Mouse (Mus musculus) G1E (cell line): ENCODE measurements at regions not wholly inside any gene's neighbourhood (a gene's known extent, or its start where the extent isn't known, plus 50 kb on each side); places are given as distances from the start of the nearest gene placed in this dataset.

Experiments
- CTCF ChIP-seq: IDR thresholded peaks from 2 replicates; pipeline ENCODE4 v1.5.1; 2012; ENCODE audit warnings: low read depth, low read length, inconsistent platforms, mixed read lengths
- GATA1 ChIP-seq: IDR thresholded peaks from 2 replicates; pipeline ENCODE4 v1.6.1; 2012; ENCODE audit warnings: borderline replicate concordance, low read length, inconsistent platforms, mixed read lengths
- POLR2AphosphoS5 ChIP-seq: IDR thresholded peaks from 2 replicates; pipeline ENCODE4 v1.6.1; 2012; ENCODE audit warnings: low read depth, low read length, inconsistent platforms; ENCODE audit not compliant: insufficient replicate concordance
- TAL1 ChIP-seq: conservative IDR thresholded peaks from 2 replicates; pipeline ENCODE4 v1.6.1; 2012; ENCODE audit warnings: low read depth, low read length, inconsistent platforms, mixed read lengths

DNA sequence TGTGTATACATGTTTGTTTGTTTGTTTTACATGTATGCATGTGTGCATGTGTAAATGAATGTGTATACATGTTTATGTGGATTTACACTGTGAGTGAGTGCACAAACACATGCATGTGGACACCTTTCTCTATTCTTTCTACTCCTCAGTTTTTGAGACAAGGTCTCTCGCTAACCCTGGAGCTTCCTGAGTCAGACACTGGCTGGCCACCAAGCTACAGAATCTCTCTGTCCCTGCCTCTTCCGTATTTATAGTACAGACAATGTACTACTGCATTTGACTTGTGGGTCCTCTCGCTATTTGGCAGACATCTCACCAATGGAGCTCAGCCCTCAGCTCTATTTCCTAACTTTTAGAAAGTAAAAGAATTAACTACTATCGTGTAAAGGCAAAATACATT, 427.8 kb upstream of the Prickle1 start:
- TF ChIP-seq CTCF (no peak), TAL1 (no peak), GATA1 (no peak), POLR2AphosphoS5 (no peak)
